Mouse (Mus musculus) erythroblast, embryonic 14.5 days (primary cell): ENCODE data around the gene Mmgt2. TPM values are rescaled to one million over a fixed set of nuclear protein-coding genes. Genes with fewer than 3 reads are reported as not detected.

ENCODE experiments used
- H3K27me3 ChIP-seq: 2 replicates; pipeline ENCODE4 v1.6.1; 2012; ENCODE audit warnings: inconsistent platforms; ENCODE audit not compliant: control insufficient read depth
- H3K36me3 ChIP-seq: 2 replicates; pipeline ENCODE4 v1.6.1; 2012; ENCODE audit warnings: mild to moderate bottlenecking, inconsistent platforms; ENCODE audit not compliant: control insufficient read depth
- H3K4me1 ChIP-seq: 2 replicates; pipeline ENCODE4 v1.6.1; 2012; ENCODE audit warnings: inconsistent platforms; ENCODE audit not compliant: control insufficient read depth
- H3K4me3 ChIP-seq: replicated peaks from 2 replicates; pipeline ENCODE3; 2012; ENCODE audit warnings: moderate library complexity, mild to moderate bottlenecking, inconsistent platforms
- H3K9me3 ChIP-seq: 2 replicates; pipeline ENCODE4 v1.6.1; 2012; ENCODE audit warnings: low read length, inconsistent platforms, mixed read lengths; ENCODE audit not compliant: control insufficient read depth
- GATA1 ChIP-seq: IDR thresholded peaks from 2 replicates; pipeline ENCODE4 v1.6.1; 2012; ENCODE audit warnings: low read length, inconsistent platforms, mixed read lengths
- TAL1 ChIP-seq: IDR thresholded peaks from 3 replicates; pipeline ENCODE4 v1.6.1; 2012; ENCODE audit warnings: low read length, inconsistent platforms, mixed read lengths
- polyA plus RNA-seq: library from polyadenylated mRNA; stranded (reverse); fragments of >175 nt; gene quantifications from 2 replicates; pipeline ENCODE4 v1.2.3, GENCODE M21; 2012

Gene Mmgt2
- polyA plus RNA-seq, 1 experiment: 0.25 TPM

- Histone ChIP-seq H3K9me3 (no peaks in the 10 kb centered on the region), H3K4me1 (peaks cover 2% of the 10 kb centered on the region; the same call in 1 of the 2 replicates), H3K36me3 (no peaks in the 10 kb centered on the region), H3K27me3 (no peaks in the 10 kb centered on the region), H3K4me3 (no peak overlapping the region)
- no peak for TF ChIP-seq GATA1
- no peak for TF ChIP-seq TAL1
Observed at GRCm38 (mm10) chr11:62635406-62635805, 13.1 kb upstream of the Mmgt2 start.

- Histone ChIP-seq H3K36me3 (no peaks in the 10 kb centered on the region), H3K4me1 (no peaks in the 10 kb centered on the region), H3K27me3 (no peaks in the 10 kb centered on the region), H3K4me3 (no peak overlapping the region), H3K9me3 (no peaks in the 10 kb centered on the region)
- TF ChIP-seq GATA1 (no peak), TAL1 (no peak)
Observed at GRCm38 (mm10) chr11:62636105-62636839, 12.2 kb upstream of the Mmgt2 start.

GRCm38 (mm10) chr11:62636840-62637221, 11.6 kb upstream of the Mmgt2 start:
- no peaks in the 10 kb centered on the region for H3K9me3 ChIP-seq
- TF ChIP-seq GATA1 (no peak), TAL1 (no peak)
- no peak overlapping the region for H3K4me3 ChIP-seq
- H3K27me3 ChIP-seq: no peaks in the 10 kb centered on the region
- H3K36me3 ChIP-seq: no peaks in the 10 kb centered on the region
- no peaks in the 10 kb centered on the region for H3K4me1 ChIP-seq

- Histone ChIP-seq H3K4me1 (no peaks in the 10 kb centered on the region), H3K9me3 (no peaks in the 10 kb centered on the region), H3K27me3 (no peaks in the 10 kb centered on the region), H3K36me3 (no peaks in the 10 kb centered on the region), H3K4me3 (no peak overlapping the region)
- TF ChIP-seq GATA1 (no peak), TAL1 (no peak)
Observed at GRCm38 (mm10) chr11:62637401-62637800, 11.1 kb upstream of the Mmgt2 start.

- Histone ChIP-seq H3K36me3 (no peaks in the 10 kb centered on the region), H3K4me3 (no peak overlapping the region), H3K4me1 (no peaks in the 10 kb centered on the region), H3K9me3 (no peaks in the 10 kb centered on the region), H3K27me3 (no peaks in the 10 kb centered on the region)
- TF ChIP-seq GATA1: no peak
Observed at GRCm38 (mm10) chr11:62637806-62638205, 10.7 kb upstream of the Mmgt2 start.

- no peaks in the 10 kb centered on the region for H3K36me3 ChIP-seq
- no peak for TF ChIP-seq GATA1
- TF ChIP-seq TAL1: no peak
- H3K27me3 ChIP-seq: no peaks in the 10 kb centered on the region
- H3K9me3 ChIP-seq: no peaks in the 10 kb centered on the region
- H3K4me3 ChIP-seq: no peak overlapping the region
- peaks cover 1% of the 10 kb centered on the region; the same call in 1 of the 2 replicates for H3K4me1 ChIP-seq
Observed at GRCm38 (mm10) chr11:62638402-62638801, 10.1 kb upstream of the Mmgt2 start.

GRCm38 (mm10) chr11:62640378-62640777, 8.1 kb upstream of the Mmgt2 start:
- TF ChIP-seq TAL1: no peak
- no peak for TF ChIP-seq GATA1
- Histone ChIP-seq H3K4me1 (peaks cover 9% of the 10 kb centered on the region; the same call in 1 of the 2 replicates), H3K9me3 (no peaks in the 10 kb centered on the region)

GRCm38 (mm10) chr11:62642023-62642844, 6.2 kb upstream of the Mmgt2 start:
- peaks cover 11% of the 10 kb centered on the region for H3K27me3 ChIP-seq
- no peak overlapping the region for H3K4me3 ChIP-seq
- TF ChIP-seq GATA1 (no peak), TAL1 (no peak)
- no peaks in the 10 kb centered on the region for H3K36me3 ChIP-seq
- H3K9me3 ChIP-seq: no peaks in the 10 kb centered on the region
- H3K4me1 ChIP-seq: peaks cover 14% of the 10 kb centered on the region

More at GRCm38 (mm10) chr11:62640378-62640777, 8.1 kb upstream of the Mmgt2 start:
- Histone ChIP-seq H3K36me3 (no peaks in the 10 kb centered on the region), H3K4me3 (no peak overlapping the region), H3K27me3 (no peaks in the 10 kb centered on the region)

GRCm38 (mm10) chr11:62643011-62643631, 5.3 kb upstream of the Mmgt2 start:
- Histone ChIP-seq H3K36me3 (no peaks in the 10 kb centered on the region), H3K9me3 (no peaks in the 10 kb centered on the region), H3K4me3 (no peak overlapping the region), H3K4me1 (peaks cover 23% of the 10 kb centered on the region), H3K27me3 (peaks cover 20% of the 10 kb centered on the region)
- TF ChIP-seq GATA1 (no peak), TAL1 (no peak)
